Mouse (Mus musculus) adrenal gland, adult 18-20 months (tissue): Measurements from ENCODE around the gene Gm26727. TPM values are rescaled to one million over a fixed set of nuclear protein-coding genes. Genes with fewer than 3 reads are reported as not detected.
"Not testable (repeated sequence)": the region's sequence is repeated elsewhere in the genome, so short reads cannot be mapped to it uniquely, and the experiment has no call there.

ENCODE experiments used
- DNase-seq, 2 experiments: peaks; one replicate each; pipeline ENCODE4 v3.0.0; 2021 to 2022; ENCODE audit warnings: low spot score in 2 of 2
- long read RNA-seq, 2 experiments: library from polyadenylated mRNA; stranded (forward); transcript quantifications; one replicate each; pipeline ENCODE4 v2.0.0; 2021
- total RNA-seq, 2 experiments: library from RNA; stranded (reverse); gene quantifications; 1 replicate in 1 of 2; 2 replicates in 1 of 2; pipeline ENCODE4 v1.2.3; 2021

The Gm26727 gene
- total RNA-seq = not detected
- long read RNA-seq, experiment 1 = 0 reads
- long read RNA-seq, experiment 2 = 0 reads

- DNase-seq = no peak
Observed at GRCm38 (mm10) chr2:67433081-67433480, at the start of gene Gm26727. Gene Gm26727 (minus strand): TSS chr2:67433181.

DNA sequence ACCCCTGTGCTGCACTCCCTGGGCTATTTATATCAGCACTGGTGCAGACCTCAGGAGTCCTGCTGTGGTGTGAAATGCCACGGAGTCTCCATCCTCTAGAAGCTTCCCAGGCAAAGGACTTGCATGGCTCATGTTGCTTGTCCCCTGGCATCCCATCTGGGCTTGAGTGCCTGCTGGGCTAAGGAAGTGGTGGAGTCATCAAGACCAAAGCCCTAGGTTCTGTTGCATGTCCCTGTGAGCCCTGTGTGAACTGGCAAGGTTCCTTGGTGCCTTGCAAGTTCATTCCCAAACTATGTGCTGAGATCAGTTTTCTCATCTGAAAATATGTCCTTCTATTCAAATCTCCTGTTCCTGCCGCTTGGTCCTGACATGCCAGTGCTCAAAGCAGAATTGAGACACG is 48.1 kb upstream of the Gm26727 start:
- DNase-seq = no peak

DNA sequence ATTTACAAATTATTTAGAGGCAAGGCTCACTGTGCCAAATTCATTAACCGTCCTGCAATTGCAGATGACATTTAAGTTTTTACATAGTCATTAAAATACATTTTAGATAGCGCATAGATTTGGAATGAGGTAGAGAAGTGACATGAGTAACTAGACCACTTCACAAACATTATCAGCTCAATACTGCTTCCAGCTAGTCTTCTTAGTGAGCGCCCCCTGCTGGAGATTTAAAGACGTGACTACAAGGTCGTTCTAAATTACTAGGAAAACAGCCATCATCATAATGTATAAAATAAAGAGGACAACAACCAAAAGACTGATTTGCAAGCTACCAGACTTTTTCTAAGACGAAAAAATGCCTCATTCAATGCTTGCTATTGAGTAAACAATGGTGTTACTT is 44.8 kb upstream of the Gm26727 start:
- DNase-seq = peak; percentile 27 to 38

- not testable (repeated sequence) for DNase-seq
Observed at GRCm38 (mm10) chr2:67470030-67470429, 37.0 kb upstream of the Gm26727 start.

- DNase-seq = no peak
Observed at GRCm38 (mm10) chr2:67467036-67467435, 34.1 kb upstream of the Gm26727 start.

- DNase-seq = no peak
Observed at GRCm38 (mm10) chr2:67460857-67461256, 27.9 kb upstream of the Gm26727 start.

DNA sequence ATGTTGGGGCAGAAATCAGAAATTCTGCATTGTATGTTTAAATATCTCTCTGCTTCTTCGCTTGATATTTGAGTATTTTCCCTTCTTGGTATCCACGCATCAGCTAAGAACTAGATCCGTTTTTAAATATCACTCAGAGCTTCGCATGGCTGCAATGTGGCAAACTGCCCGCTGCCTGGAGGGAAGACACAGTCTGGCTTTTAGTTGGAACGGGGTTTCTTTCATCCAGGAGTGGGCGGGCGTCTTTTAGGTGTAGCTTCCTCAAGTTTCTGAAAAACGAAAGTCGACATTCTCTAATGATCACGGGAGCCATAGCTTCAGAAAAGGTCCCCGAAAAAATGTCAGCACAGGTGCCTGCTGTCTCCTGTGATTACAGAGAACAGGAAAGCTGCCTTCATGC is 14.2 kb upstream of the Gm26727 start:
- DNase-seq = no peak

DNA sequence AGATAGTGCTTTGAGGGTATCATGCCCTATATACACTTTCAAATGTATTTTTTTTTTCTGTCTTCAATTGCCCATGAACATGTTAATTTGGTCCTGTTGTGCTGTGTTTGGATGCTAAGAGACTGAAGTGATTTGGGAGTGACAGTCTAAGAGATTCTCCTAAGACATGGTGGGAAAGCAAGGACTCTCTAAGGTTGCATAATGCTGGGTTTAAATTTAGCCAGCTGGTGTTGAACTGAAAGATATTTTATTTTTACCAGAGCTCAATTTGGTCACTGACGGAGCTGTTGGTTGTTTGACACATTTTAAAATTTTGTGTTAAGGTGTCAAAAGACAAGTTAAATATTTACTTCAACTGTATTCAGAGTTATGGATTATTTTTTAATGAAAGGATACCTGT is 13.8 kb upstream of the Gm26727 start:
- DNase-seq = no peak

DNA sequence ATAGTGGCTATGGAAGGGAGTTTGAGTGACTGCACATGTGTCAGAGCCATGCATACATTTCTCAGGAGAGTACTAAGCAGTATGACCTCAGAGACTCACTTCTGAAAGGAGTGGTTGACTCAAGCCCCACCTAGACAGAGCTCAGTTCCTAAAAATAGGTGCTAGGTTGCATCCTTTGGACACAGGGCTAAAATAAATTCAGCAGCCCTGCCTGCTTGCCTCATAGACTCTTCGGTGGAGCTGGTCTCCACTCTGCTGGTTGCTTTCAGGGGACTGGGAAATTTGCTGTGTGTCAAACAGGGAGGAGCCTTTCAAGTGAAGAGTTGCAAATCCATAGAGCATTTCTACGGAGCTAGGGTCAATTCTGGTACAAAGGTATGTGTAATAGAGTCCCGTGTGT is 12.8 kb upstream of the Gm26727 start, which contains the start of gene Xirp2:
Gene Xirp2 (plus strand): TSS at position 223 of the 400 bp plus-strand sequence.
- DNase-seq = no peak

DNA sequence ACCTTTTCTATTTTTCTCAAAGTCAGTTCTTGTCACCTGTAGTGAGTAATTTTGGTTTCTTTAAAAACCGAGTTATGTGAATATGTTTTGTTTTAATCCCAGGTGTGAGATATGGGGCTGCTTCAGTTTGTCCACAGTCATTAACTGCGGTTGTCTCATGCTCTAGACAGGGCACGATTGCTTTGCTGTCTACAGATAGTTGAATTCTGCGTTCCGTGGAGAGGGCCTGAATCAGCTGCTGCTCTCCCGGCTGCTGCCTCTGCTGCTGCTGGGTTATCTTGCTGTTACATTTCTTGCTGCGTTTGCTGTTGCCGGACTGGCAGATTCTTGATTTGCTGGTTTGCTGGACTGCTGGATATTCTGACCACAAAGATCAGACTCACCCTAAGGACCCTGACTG is 5.3 kb upstream of the Gm26727 start:
- DNase-seq = no peak

- DNase-seq = no peak
Observed at GRCm38 (mm10) chr2:67422799-67423198, 10.2 kb downstream of the Gm26727 start.

GRCm38 (mm10) chr2:67420853-67421252 is 12.1 kb downstream of the Gm26727 start:
- DNase-seq = no peak

- DNase-seq = not testable (repeated sequence)
Observed at GRCm38 (mm10) chr2:67413425-67413824, 19.6 kb downstream of the Gm26727 start, which contains the start of gene Gm21830. Gene Gm21830 (plus strand): TSS chr2:67413725.

Other genes with a start within 250 kb of the Gm26727 start
- gene Gm21830, start 19.5 kb downstream of the Gm26727 start, total RNA-seq = not detected
- under 1 TPM in 1 of 2 experiments, not detected in 1; 0.83 TPM for gene Xirp2, start 12.8 kb upstream of the Gm26727 start, total RNA-seq
- 1 to 10 TPM; 3.0 to 3.5 TPM for gene B3galt1, start 132.7 kb upstream of the Gm26727 start, total RNA-seq